Mouse (Mus musculus) brain, embryonic 14.5 days (tissue): ENCODE measurements around the gene Armc9. TPM values are rescaled to one million over a fixed set of nuclear protein-coding genes. Genes with fewer than 3 reads are reported as not detected.

Source experiments
- DNase-seq: peaks from one replicate; pipeline ENCODE4 v3.0.0-alpha.2; 2011; ENCODE audit warnings: low read depth
- CTCF ChIP-seq: fragments of 200-500 bp; IDR thresholded peaks from 2 replicates; pipeline ENCODE4 v1.5.1; 2012; ENCODE audit warnings: inconsistent platforms, mild to moderate bottlenecking, moderate library complexity, borderline replicate concordance; ENCODE audit not compliant: insufficient read depth, insufficient read length; ENCODE audit errors: extremely low read depth
- POLR2A ChIP-seq: fragments of 200-500 bp; IDR thresholded peaks from 2 replicates; pipeline ENCODE4 v1.6.1; 2012; ENCODE audit warnings: mild to moderate bottlenecking, inconsistent platforms, borderline replicate concordance; ENCODE audit not compliant: poor library complexity, insufficient read depth, insufficient read length, severe bottlenecking; ENCODE audit errors: extremely low read depth
- polyA plus RNA-seq: library from polyadenylated mRNA; depleted of rRNA; stranded (reverse); fragments of >200 nt; gene quantifications from 2 replicates; pipeline ENCODE4 v1.2.3, GENCODE M21; 2012

The Armc9 gene
- polyA plus RNA-seq, 1 experiment: 23.9 TPM

- no peak for DNase-seq
- no peak for TF ChIP-seq POLR2A
- no peak for TF ChIP-seq CTCF
Measured at GRCm38 (mm10) chr1:86263564-86264339, 109.2 kb downstream of the Armc9 start.

GRCm38 (mm10) chr1:86265060-86265459, 110.5 kb downstream of the Armc9 start:
- DNase-seq: no peak
- TF ChIP-seq POLR2A (no peak), CTCF (no peak)

GRCm38 (mm10) chr1:86268492-86269189, 114.1 kb downstream of the Armc9 start:
- TF ChIP-seq CTCF (no peak), POLR2A (no peak)
- no peak for DNase-seq

GRCm38 (mm10) chr1:86269190-86269508, 114.6 kb downstream of the Armc9 start:
- no peak for DNase-seq

GRCm38 (mm10) chr1:86271707-86272106, 117.1 kb downstream of the Armc9 start:
- DNase-seq: no peak
- TF ChIP-seq POLR2A: no peak
- TF ChIP-seq CTCF: no peak

More at GRCm38 (mm10) chr1:86269190-86269508, 114.6 kb downstream of the Armc9 start:
- no peak for TF ChIP-seq POLR2A
- no peak for TF ChIP-seq CTCF

- DNase-seq: no peak
- no peak for TF ChIP-seq CTCF
- TF ChIP-seq POLR2A: no peak
Measured at GRCm38 (mm10) chr1:86277055-86277454, 122.5 kb downstream of the Armc9 start.

- TF ChIP-seq POLR2A: no peak
- no peak for TF ChIP-seq CTCF
- no peak for DNase-seq
Measured at GRCm38 (mm10) chr1:86281781-86282536, 127.4 kb downstream of the Armc9 start.

GRCm38 (mm10) chr1:86284101-86284500, 129.5 kb downstream of the Armc9 start:
- DNase-seq: no peak
- TF ChIP-seq POLR2A: no peak

- TF ChIP-seq POLR2A: no peak
- no peak for TF ChIP-seq CTCF
- no peak for DNase-seq
Measured at GRCm38 (mm10) chr1:86285295-86285694, 130.7 kb downstream of the Armc9 start.

- no peak for DNase-seq
- no peak for TF ChIP-seq POLR2A
- TF ChIP-seq CTCF: no peak
Measured at GRCm38 (mm10) chr1:86287473-86287872, 132.9 kb downstream of the Armc9 start.

- TF ChIP-seq POLR2A: no peak
- no peak for TF ChIP-seq CTCF
- DNase-seq: no peak
Measured at GRCm38 (mm10) chr1:86290452-86290851, 135.9 kb downstream of the Armc9 start.

- no peak for DNase-seq
- TF ChIP-seq POLR2A (no peak), CTCF (no peak)
Measured at GRCm38 (mm10) chr1:86293091-86293490, 138.5 kb downstream of the Armc9 start.
